42 mouse cellular contexts compared by ENCODE assay signal in genomic region chr9:106592158-106592557, GRCm38 (mm10). TPM values are rescaled to one million over a fixed set of nuclear protein-coding genes. Genes with fewer than 3 reads are reported as not detected.
"Had no signal": no experiment of that assay in that cellular context is flagged by ENCODE, and none has a peak within 500 bp of the region (broad histone marks: within the 10 kb centered on the region; RNA-seq: fewer than 3 reads in every experiment).

No protein-coding gene starts in this region.

- ATAC-seq: hindbrain, postnatal 0 days; intestine, embryonic 16.5 days had no signal

- H3K27me3 ChIP-seq: heart, embryonic 12.5 days; hindbrain, embryonic 13.5 days; hindbrain, embryonic 15.5 days; kidney, embryonic 15.5 days; limb, embryonic 13.5 days; limb, embryonic 15.5 days; liver, embryonic 13.5 days; liver, embryonic 15.5 days had no signal

- H3K36me3 ChIP-seq: heart, embryonic 10.5 days; heart, embryonic 12.5 days; hindbrain, embryonic 13.5 days; hindbrain, embryonic 15.5 days; kidney, embryonic 15.5 days; limb, embryonic 13.5 days; limb, embryonic 15.5 days; liver, embryonic 13.5 days; liver, embryonic 15.5 days had no signal

- H3K9ac ChIP-seq: heart, embryonic 12.5 days; hindbrain, embryonic 13.5 days; hindbrain, embryonic 15.5 days; kidney, embryonic 15.5 days; limb, embryonic 13.5 days; limb, embryonic 15.5 days; liver, embryonic 13.5 days; liver, embryonic 15.5 days had no signal

- H3K9me3 ChIP-seq: heart, embryonic 10.5 days; hindbrain, embryonic 13.5 days; hindbrain, embryonic 15.5 days; kidney, embryonic 15.5 days; limb, embryonic 13.5 days; limb, embryonic 15.5 days; liver, embryonic 13.5 days; liver, embryonic 15.5 days had no signal

- H3K4me3 ChIP-seq: heart, embryonic 10.5 days; heart, embryonic 12.5 days; hindbrain, embryonic 13.5 days; hindbrain, embryonic 15.5 days; kidney, embryonic 15.5 days; layer of hippocampus, adult 2 months; limb, embryonic 13.5 days; limb, embryonic 15.5 days; liver, embryonic 13.5 days; liver, embryonic 15.5 days had no signal

- H3K4me1 ChIP-seq: hindbrain, embryonic 13.5 days; hindbrain, embryonic 15.5 days; kidney, embryonic 15.5 days; limb, embryonic 15.5 days; liver, embryonic 13.5 days; liver, embryonic 15.5 days had no signal

- H3K4me2 ChIP-seq: heart, embryonic 12.5 days; hindbrain, embryonic 13.5 days; hindbrain, embryonic 15.5 days; kidney, embryonic 15.5 days; limb, embryonic 13.5 days; limb, embryonic 15.5 days; liver, embryonic 13.5 days; liver, embryonic 15.5 days had no signal

- DNase-seq: gastrocnemius, postnatal 14 days; gastrocnemius, postnatal 36 days; heart, adult 18-20 months; heart, postnatal 10 days; kidney, adult 11 months; kidney, adult 2 months; kidney, adult 9 months; kidney, postnatal 14 days; kidney, postnatal 36 days; layer of hippocampus, postnatal 36 days; left cerebral cortex, postnatal 4 days; liver, embryonic 13.5 days had no signal

- H3K27ac ChIP-seq: heart, embryonic 10.5 days; hindbrain, embryonic 13.5 days; hindbrain, embryonic 15.5 days; hindbrain, postnatal 0 days; kidney, embryonic 15.5 days; kidney, postnatal 0 days; layer of hippocampus, adult 2 months; limb, embryonic 13.5 days; limb, embryonic 15.5 days; liver, embryonic 13.5 days; liver, embryonic 15.5 days had no signal

RNA-seq across cellular contexts. Expression of gene Iqcf4, which starts 21.4 kb away (rescaled TPM):
- total RNA-seq: gastrocnemius, adult 18-20 months; gastrocnemius, adult 8-10 months; gastrocnemius, postnatal 14 days; gastrocnemius, postnatal 36 days; heart, adult 18-20 months; heart, adult 8-10 months; heart, postnatal 10 days; heart, postnatal 25 days; hematopoietic stem cell, adult 5-6 weeks; hindbrain, postnatal 0 days; layer of hippocampus, adult 2 months; layer of hippocampus, postnatal 14 days; layer of hippocampus, postnatal 36 days; left cerebral cortex, adult 18-20 months; left cerebral cortex, adult 8-10 months; left cerebral cortex, postnatal 10 days; left cerebral cortex, postnatal 25 days; left cerebral cortex, postnatal 4 days; liver, adult 2 months had no signal
- polyA plus RNA-seq: heart, embryonic 10.5 days; heart, embryonic 12.5 days; heart, embryonic 14.5 days; heart, embryonic 16.5 days; hindbrain, embryonic 11.5 days; hindbrain, embryonic 13.5 days; hindbrain, embryonic 15.5 days; hindbrain, postnatal 0 days; intestine, embryonic 14.5 days; intestine, embryonic 16.5 days; kidney, adult 2 months; kidney, embryonic 15.5 days; kidney, postnatal 0 days; large intestine, adult 2 months; limb, embryonic 11.5 days; limb, embryonic 13.5 days; limb, embryonic 15.5 days; liver, adult 2 months; liver, embryonic 13.5 days; liver, embryonic 15.5 days had no signal

RNA-seq across cellular contexts. Expression of gene Iqcf3, which starts 30.7 kb away (rescaled TPM):
- total RNA-seq: gastrocnemius, adult 18-20 months; gastrocnemius, adult 8-10 months; gastrocnemius, postnatal 14 days; gastrocnemius, postnatal 36 days; heart, adult 18-20 months; heart, adult 8-10 months; heart, postnatal 10 days; heart, postnatal 25 days; hematopoietic stem cell, adult 5-6 weeks; hindbrain, postnatal 0 days; layer of hippocampus, adult 2 months; layer of hippocampus, postnatal 14 days; layer of hippocampus, postnatal 36 days; left cerebral cortex, adult 18-20 months; left cerebral cortex, adult 8-10 months; left cerebral cortex, postnatal 10 days; left cerebral cortex, postnatal 25 days; left cerebral cortex, postnatal 4 days; liver, adult 2 months had no signal
- polyA plus RNA-seq: heart, embryonic 10.5 days; heart, embryonic 12.5 days; heart, embryonic 14.5 days; heart, embryonic 16.5 days; hindbrain, embryonic 11.5 days; hindbrain, embryonic 13.5 days; hindbrain, embryonic 15.5 days; hindbrain, postnatal 0 days; intestine, embryonic 14.5 days; intestine, embryonic 16.5 days; kidney, embryonic 15.5 days; kidney, postnatal 0 days; large intestine, adult 2 months; limb, embryonic 11.5 days; limb, embryonic 13.5 days; limb, embryonic 15.5 days; liver, adult 2 months; liver, embryonic 13.5 days; liver, embryonic 15.5 days had no signal

RNA-seq across cellular contexts. Expression of gene Iqcf6, which starts 34.2 kb away (rescaled TPM):
- total RNA-seq: gastrocnemius, adult 18-20 months; gastrocnemius, adult 8-10 months; gastrocnemius, postnatal 14 days; gastrocnemius, postnatal 36 days; heart, adult 18-20 months; heart, adult 8-10 months; heart, postnatal 10 days; heart, postnatal 25 days; hematopoietic stem cell, adult 5-6 weeks; hindbrain, postnatal 0 days; layer of hippocampus, adult 2 months; layer of hippocampus, postnatal 14 days; layer of hippocampus, postnatal 36 days; left cerebral cortex, adult 18-20 months; left cerebral cortex, adult 8-10 months; left cerebral cortex, postnatal 10 days; left cerebral cortex, postnatal 25 days; left cerebral cortex, postnatal 4 days; liver, adult 2 months had no signal
- polyA plus RNA-seq: gonadal fat pad, adult 2 months; heart, embryonic 10.5 days; heart, embryonic 12.5 days; heart, embryonic 14.5 days; heart, embryonic 16.5 days; hindbrain, embryonic 11.5 days; hindbrain, embryonic 13.5 days; hindbrain, embryonic 15.5 days; hindbrain, postnatal 0 days; intestine, embryonic 14.5 days; intestine, embryonic 16.5 days; kidney, adult 2 months; kidney, embryonic 15.5 days; kidney, postnatal 0 days; large intestine, adult 2 months; limb, embryonic 11.5 days; limb, embryonic 13.5 days; limb, embryonic 15.5 days; liver, adult 2 months; liver, embryonic 13.5 days; liver, embryonic 15.5 days had no signal
